Mouse (Mus musculus) right cerebral cortex, postnatal 25 days (tissue): ENCODE data around the gene Bcl2l10.

Experiments used
- DNase-seq: peaks from one replicate; pipeline ENCODE4 v3.0.0; 2022

Gene Bcl2l10

GRCm38 (mm10) chr9:75347458-75347857 lies at the start of gene Bcl2l10:
Gene Bcl2l10, plus strand, starts transcription at chr9:75347758.
- no peak for DNase-seq

DNA sequence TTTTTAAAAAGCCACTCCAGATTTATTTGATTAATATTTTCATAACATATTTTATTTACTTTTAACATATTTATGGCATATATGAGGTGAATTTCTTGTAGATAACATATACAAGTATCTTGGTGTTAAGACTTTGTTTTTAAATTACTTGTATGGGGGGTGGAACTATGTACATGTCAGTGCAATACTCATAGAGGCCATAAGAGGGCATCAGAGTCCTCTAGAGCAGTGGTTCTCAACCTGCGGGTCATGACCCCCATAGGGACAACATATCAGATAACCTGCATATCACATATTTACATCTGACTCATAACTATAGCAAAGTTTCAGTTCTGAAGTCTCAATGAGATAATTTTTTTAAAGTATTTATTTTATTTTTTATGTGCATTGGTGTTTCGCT lies 48.2 kb upstream of the Bcl2l10 start:
- no peak for DNase-seq

- no peak for DNase-seq
Measured at GRCm38 (mm10) chr9:75303033-75303432, 44.5 kb upstream of the Bcl2l10 start.

- DNase-seq = no peak
Measured at GRCm38 (mm10) chr9:75303701-75304261, 43.8 kb upstream of the Bcl2l10 start.

DNA sequence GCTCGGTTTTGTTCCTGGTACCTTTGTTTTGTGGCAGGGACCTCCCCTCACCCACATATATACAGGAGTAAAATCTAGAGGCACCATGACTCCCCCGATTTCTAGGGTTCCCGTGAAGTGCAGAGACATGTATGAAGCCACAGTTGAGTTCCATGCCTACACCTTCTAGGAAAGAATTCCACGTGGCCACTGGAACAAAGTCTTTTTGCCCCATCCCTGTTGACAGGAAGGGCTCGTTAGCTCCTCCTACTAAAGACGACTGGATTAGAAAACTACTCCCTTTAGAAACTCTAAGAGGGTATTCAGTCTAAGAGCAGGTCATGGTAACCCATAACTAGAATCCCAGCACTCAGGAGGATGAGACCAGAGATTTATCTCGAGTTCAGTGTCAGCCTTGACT lies 43.3 kb upstream of the Bcl2l10 start:
- DNase-seq = no peak

GRCm38 (mm10) chr9:75306126-75306898 lies 41.2 kb upstream of the Bcl2l10 start, which contains the start of gene Gnb5:
Gene Gnb5, plus strand, starts transcription at chr9:75306288.
- no peak for DNase-seq

DNA sequence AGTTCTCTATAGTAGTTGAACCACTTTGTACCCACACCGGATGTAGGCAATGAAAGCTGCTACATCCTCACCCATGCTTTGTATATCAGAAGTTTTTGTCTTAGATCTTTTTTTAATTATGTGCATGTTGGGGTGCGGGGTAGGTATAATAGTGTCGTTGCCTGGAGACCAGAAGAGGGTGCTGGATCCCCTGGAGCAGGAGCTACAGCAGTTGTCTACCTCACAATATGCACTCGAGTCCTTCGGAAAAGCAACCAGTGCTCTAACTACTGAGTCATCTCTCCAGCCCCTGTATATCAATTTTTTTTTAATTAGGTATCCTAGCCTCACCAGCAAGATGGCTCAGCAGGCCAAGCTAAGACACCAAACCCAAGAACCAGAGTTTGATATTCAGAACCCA lies 40.5 kb upstream of the Bcl2l10 start:
- no peak for DNase-seq

GRCm38 (mm10) chr9:75308621-75309020 lies 38.9 kb upstream of the Bcl2l10 start:
- no peak for DNase-seq

DNA sequence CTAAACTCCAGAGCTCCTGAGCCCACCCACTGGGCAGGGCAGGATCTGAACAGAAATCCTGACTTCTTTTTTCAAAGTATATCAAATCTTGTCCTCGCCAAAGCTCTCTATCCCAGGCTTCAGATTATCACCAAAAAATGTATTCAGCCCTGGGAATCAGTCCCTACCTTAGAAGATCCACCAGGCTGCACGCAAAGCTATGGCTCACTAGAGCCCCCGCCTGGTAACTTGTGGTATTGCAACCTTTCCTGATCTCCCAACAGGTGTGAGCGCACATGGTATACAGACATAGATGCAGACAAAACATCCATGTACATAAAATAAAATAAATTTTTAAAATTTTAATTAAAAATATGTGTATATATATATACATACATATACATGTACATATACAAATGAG lies 35.5 kb upstream of the Bcl2l10 start:
- peak; percentile 61 for DNase-seq

DNA sequence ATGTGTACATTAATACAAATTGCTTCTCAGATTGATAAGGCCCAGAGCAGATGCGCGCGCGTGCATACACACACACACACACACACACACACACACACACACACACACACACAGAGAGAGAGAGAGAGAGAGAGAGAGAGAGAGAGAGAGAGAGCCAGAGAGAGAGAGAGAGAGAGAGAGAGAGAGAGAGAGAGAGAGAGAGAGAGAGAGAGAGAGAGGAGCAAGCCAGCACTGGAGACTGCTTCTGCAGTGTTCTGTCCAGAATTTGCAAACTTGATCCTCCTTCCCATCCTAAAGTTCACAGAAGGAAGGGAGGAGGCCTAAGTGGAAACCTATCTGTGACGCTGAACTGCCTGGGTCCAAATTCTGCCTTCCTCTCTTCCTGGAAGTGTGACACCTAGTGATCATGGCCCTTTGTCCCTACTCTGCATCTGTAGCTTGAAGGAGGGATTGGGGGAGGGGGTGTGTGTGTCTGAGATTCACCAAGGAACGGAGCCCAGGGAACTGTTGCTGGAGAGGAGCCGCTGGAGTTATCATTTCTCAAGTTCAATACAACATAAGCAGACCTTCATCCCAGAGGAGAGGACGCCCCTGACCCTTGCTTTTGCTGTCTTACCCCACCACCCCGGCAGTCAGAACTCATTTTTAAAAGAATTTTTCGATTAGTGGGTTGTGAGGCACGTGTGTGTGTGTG lies 34.3 kb upstream of the Bcl2l10 start:
- DNase-seq = no peak

GRCm38 (mm10) chr9:75313832-75314516 lies 33.6 kb upstream of the Bcl2l10 start:
- DNase-seq = peak; percentile 87

GRCm38 (mm10) chr9:75314517-75315105 lies 32.9 kb upstream of the Bcl2l10 start:
- DNase-seq = no peak

GRCm38 (mm10) chr9:75315238-75315637 lies 32.3 kb upstream of the Bcl2l10 start:
- no peak for DNase-seq

DNA sequence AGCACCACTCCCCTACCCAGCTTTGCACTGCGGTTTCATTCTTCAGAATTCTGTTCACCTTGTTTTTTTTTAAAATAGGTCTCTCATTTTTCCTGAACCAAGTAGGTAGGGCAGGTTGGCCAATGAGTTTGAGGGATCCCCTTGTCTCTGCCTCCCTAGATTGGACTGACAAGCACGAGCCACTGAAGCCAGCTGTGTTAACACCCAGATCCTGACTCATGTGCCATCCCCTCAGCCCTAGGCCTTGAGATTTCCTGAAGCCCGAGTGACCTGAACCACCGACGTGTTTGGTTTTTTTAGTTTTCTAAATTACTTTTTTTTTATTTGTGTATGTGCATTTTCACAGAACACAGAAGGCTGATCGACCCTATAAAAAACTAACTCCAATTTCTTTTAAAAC lies 30.8 kb upstream of the Bcl2l10 start:
- DNase-seq = no peak

DNA sequence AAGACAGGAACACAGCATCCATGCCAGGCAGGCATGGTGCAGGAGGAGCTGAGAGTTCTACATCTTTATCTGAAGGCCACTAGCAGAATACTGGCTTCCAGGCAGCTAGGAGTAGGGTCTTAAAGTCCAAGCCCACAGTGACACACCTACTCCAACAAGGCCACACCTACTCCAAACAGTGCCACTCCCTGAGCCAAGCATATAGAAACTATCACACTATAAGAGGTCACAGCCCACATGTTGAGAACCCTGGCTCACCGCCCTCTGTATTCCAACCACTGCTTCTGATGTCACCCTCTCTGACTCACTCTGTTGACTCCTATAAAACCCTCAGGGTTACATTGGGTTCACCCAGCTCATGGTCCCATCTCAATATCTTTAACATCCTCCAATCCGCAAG lies 29.4 kb upstream of the Bcl2l10 start:
- no peak for DNase-seq

DNA sequence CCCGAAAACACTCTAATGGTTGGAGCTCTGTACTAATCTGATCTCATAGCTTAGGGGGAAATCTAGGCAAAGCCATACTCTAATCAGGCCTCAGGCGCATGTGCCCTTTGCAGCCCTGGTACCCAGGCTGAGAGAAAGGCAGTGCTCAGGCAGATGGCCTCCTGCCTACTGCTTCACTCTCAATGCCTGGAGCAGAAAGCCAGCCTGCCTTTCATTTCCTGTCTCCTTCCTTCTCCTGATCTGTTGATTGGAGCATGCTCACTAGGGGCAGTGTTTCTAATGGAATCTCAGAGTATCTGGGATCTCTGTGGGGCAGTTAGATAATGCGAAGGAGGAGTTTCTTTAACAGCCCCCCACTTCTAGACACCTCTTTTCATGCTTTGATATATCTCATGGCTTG lies 28.2 kb upstream of the Bcl2l10 start:
- DNase-seq = no peak

DNA sequence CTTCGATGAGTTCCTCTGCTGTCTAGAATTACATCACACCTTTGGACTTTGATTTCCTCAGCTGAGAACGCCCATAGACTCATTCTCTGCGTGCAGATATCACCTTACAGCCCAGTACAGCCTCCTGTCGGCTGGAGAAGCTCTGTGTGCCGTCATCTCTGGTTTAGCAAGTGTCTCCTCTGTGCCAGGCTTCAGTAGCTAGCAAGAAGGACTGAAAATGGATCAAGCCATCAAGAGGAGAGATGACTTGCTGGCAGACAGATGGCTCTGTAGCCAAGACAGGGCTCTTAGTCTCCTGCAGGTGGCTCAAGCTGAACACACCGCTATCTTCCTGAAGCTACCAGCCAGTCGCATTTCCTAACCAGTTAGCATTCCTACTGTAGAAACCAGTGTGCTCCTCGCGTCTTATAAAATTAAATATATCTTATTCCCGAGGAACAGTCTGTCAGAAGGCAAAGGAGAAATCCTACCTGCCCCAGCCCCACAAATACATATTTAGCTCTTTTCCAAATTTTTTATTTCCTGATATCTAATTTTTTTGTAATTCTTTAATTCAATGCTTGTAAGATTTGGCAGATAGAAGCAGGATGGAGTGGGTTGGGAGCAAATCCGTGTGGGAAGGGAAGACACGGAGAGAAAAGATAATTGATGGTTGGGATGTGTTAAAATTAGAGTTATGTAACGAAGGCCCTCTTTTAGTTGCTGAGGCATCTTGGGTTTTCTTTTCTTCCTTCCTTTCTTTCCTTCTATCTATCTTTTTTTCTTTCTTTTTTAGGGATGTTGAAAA lies 25.3 kb upstream of the Bcl2l10 start:
- peak; percentile 46 for DNase-seq

DNA sequence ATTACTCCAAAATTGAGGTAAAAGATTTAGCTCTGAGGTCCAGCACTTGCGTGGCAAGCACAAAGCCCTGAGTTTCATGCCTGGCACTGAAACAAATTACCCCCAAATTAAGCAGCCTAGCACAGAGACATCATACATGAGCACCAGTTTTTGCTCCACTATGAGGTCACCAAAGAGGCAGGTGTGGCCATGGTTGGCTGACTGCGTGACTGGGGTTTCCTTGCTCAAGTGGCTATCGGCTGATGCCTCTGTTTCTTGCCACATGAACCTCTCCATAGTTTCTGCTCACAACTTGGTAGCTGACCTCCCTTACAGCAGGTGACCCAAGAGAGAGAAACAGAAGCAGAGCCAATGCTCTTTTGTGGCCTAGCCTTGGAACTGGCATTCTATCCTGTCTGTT lies 19.5 kb upstream of the Bcl2l10 start:
- DNase-seq = no peak

- peak; percentile 46 for DNase-seq
Measured at GRCm38 (mm10) chr9:75330821-75331220, 16.7 kb upstream of the Bcl2l10 start.

- no peak for DNase-seq
Measured at GRCm38 (mm10) chr9:75334440-75334839, 13.1 kb upstream of the Bcl2l10 start.

- DNase-seq = peak; percentile 76
Measured at GRCm38 (mm10) chr9:75338016-75338415, 9.5 kb upstream of the Bcl2l10 start.

DNA sequence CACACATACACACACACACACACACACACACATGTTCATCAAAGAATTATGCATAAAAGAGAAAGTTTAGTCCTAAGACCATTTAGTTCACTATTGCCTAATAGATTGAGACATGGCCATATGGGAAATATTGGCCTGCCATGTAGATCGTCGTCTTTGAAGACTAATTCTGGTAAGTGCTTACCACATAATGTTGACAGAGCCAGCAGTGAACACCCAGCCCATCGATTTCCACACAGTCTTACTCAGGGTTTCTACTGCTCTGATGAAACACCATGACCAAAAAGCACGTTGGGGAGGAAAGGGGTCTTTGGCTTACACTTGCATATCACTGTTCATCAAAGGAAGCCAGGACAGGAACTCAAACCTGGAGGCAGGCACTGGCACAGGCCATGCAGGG lies 5.1 kb upstream of the Bcl2l10 start:
- DNase-seq = no peak
